Mouse (Mus musculus) right cerebral cortex, postnatal 4 days (tissue): ENCODE measurements around the gene Fbxo22.
A peak's percentile ranks its signal among the peaks of the same experiment; 100 is the strongest.
"Not testable (repeated sequence)": the region's sequence is repeated elsewhere in the genome, so short reads cannot be mapped to it uniquely, and the experiment has no call there.

Source experiments
- DNase-seq: peaks from one replicate; pipeline ENCODE4 v3.0.0-alpha.2; 2022

Fbxo22 gene

DNA sequence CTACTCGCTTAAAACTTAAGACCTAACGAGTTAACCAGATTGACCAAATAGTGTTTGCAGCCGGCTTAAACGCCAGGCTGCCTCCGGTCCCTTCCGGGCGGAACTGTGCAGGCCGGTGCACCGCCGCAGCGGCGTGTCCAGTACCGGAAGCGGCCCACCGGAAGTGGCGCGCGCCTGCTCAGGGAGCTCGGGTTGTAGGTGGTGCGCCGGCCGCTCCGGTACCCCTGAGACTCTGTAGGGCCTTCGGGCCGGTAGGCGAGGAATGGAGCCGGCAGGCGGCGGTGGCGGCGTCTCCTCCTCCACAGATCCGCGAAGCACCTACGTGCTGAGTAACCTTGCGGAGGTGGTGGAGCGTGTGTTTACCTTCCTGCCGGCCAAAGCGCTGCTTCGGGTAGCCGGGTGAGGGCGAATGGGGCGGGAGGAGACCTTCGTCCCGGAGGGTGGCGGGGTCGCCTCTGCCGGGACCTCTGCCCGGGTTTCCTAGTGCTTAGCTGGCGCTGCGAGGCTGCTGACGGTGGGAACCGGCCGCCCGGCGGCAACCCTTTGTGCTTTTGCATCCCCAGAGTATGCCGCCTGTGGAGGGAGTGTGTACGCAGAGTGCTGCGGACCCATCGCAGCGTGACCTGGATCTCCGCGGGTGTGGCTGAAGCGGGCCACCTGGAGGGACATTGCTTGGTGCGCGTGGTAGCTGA is at the start of gene Fbxo22:
Gene Fbxo22 (plus strand): TSS at position 136 of the 692 bp plus-strand sequence.
- DNase-seq: peak; percentile 86

DNA sequence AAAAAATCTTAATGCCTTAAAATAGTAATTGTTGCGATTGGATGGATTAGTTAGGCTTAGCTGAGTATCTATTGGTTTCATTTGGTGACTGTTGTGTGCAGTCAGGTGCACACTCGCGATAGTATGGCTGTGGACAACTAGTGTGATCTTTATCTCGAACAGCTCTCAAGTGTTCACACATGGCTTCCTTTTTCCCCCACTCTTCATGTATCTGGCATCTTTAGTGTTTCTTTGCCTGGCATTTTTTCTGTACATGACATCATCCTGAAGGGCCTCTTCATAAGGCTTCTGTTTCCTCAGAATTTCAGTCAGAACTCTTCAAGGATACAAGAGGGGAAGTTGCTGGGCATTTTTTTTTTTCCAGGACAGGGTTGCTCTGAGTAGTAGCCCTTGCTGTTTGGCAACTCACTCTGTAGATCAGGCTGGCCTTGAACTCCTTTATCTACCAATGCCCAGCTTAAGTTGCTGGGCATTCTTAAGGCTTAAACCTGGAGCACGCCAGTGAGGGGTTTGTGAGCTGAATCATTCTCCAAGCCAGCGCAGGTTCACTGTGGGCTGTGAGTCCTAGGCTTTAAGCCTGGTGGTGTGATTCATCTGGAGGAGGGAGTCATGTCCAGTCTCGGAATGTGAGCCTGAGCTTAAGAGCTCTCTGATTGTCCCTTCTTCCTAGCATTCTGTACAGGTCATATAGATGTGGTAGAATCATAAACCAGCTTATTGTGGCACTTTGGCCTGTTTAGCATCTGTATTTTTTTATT is 37.9 kb upstream of the Fbxo22 start:
- DNase-seq: no peak

DNA sequence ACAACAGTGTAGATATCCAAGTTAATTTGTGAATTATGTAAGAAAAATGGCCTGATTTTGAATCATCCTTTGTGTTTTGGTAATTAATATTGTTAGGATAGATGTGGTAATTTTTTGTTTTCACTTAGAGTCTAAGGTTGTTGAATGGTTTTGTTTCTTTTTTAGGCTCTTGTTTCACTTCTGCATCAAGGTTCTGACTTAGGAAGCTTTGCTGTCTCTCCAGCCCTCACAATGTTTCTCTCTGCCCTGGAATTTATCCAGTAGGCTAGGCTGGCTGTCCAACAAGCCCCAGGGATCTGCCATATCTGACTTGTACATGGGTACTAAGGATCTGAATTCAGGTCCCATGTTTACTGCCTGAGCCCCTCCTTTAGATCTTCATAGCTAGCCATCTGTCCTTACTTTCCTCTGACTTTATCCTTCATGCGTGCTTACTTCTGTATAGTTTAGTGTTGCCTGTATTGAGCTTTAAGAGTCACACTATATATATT is 36.5 kb upstream of the Fbxo22 start:
- DNase-seq: no peak

DNA sequence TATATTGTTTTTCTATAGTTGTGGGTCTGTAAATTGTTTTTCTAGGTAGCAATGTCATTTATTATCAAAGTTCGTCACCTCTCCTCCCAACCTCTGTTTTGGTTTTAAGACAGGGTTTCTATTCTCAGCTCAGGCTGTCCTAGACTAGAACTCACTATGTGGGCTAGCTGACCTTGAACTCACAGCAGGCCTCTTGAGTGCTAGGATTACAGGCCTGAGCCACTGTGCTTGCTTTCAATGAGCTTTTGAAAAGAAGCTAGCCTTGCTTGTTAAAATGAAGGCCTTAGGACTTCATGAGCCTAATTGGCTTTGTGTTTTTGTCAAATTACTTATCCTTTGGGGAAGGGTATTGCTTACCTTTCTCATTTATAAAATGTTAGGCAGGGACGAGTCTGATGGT is 34.5 kb upstream of the Fbxo22 start:
- DNase-seq: no peak

DNA sequence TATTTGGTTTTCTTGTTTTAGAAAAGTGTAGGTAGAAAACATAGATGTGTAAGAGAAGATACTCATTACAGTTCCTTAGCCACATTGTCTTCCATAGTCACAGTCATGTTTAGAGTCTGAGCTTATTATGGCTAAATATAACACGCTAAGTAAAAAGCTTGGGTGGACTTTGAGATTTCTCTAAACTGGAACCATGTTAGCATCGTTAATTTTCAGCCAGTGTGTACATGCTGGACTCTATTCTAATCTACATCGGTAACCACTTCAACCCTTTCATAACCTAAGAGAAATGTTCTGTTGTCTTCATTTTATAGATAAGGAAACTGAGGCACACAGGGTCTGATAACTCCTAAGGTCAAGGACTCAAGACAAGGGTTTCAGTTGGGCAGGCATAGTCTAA is 12.8 kb upstream of the Fbxo22 start:
- no peak for DNase-seq

DNA sequence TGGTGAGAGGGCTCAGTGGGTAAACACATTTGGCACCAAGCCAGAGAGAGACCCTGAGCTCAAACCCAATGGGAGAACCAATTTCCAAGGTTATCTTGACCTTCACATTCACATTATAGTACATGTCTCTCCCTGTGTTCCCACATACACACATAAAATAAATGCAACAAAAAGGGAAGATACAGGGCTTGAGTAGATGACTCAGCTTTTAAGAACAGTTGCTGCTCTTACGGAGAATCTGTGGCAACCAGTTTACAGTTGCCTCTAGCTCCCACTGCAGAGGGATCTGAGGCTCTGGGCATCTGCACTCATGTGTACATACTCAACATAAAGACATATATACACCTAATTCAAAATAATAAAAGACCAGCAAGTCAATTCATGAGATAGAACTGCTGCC is 10.5 kb upstream of the Fbxo22 start:
- DNase-seq: no peak

DNA sequence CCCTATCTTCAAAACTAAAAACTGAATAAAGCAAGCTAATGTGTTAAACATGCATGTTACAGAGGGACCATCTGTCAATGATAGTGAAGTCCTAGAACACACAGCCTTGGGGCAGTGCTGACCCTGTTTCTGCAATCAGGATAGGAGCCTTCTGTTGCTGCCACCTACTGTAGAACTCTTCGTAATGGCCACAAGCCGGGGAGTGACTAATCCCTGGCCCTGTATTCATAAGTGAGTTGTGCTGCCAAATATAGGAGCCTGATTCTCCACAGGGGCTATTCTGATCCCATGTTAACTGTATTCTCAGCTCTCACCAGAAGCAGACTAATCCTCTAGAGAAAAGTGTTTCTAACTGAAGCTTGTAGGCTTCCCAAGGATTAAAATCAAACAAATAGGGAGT is 9.4 kb upstream of the Fbxo22 start:
- DNase-seq: no peak

DNA sequence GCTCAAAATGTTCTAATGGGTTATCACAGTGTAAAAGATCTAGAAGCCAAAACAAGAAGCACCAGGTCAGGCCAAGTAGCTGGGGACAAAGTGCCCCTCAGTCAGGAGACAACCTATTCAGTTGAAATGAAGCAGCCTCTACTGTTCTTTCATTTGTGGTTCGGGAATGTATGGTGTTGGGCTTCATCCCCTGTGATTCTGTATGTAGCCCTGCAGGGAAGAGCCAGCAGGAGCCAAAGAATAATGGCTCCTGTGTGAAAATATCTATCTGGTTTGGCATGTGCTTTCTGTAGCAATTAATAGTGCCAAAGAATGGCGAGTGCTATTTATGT is 301 bp upstream of the Fbxo22 start:
- no peak for DNase-seq

DNA sequence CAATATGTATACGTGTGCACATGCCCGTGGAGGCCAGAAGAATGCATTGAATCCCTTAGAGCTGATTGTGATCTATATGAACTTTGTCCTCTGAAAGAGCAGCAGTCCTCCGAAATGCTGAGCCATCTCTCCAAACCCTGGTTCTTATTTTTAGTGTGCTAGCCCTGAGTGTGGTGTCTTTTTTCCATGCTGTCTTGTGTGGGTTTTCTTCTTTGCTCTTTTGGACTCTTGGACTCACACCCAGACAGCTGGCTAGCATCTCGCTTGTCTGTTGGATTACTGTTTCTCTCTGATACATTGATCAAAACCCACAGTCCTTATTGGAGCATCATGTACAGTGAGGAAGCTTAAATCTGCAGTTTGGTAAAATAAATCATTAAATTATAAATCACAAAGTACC is 2.9 kb downstream of the Fbxo22 start:
- DNase-seq: no peak

DNA sequence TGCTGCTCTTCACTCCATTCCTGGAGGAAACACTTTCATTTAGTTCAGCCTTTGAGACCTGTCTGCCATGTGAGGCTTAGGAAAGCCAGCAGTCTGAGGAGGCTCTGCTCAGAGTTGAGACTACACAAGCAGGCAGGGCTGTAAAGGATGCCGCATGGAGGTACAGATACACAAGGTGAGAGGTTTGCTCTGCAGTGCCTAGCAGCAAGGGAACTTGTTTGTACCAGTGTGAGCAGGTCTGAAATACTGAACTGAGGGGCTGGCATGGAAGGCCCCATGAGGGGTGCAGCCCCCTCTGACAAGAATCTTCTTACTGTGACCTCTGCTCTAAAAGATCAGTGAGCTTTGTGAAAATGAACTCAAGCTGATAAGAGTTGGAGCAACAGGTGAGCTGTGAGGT is 4.7 kb downstream of the Fbxo22 start:
- no peak for DNase-seq

DNA sequence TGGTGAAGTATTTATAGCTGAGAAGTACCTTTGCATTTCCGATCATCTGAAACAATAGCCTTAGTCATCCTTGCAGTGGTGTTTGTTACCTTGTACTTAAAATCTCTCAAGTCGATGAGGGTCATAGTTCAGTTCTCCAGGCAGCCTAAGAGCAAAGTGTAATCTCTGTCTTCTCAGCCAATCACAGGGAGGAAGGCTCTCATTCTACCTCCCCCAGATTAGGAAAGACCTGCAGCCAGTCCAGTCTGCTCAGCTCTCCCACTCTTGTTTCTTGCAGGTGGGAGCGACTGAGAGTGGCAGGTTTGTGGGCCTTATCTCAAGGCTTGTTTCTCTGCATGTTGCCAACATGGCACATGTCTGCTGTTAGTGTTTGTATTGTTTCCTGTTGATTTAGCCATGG is 6.3 kb downstream of the Fbxo22 start:
- DNase-seq: no peak

DNA sequence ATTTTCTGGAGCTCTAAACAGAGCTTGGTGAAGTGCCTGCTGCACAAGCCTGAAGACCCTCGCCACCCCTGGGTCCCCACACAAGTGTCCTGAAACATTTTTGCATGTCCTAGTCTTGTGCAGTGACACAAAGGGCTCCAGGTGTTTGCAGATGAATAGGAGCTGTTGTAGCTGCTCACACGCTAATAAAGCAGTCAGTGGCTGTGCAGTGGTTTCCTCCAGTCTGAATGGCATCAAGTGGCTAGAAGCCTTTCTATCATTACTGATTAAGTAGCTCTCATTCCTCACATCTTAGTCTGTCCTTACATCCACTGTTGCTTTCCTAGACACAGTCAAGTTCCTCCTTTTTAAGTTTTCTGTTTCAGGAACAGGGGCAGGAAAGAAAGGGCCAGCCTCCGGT is 6.9 kb downstream of the Fbxo22 start:
- no peak for DNase-seq

DNA sequence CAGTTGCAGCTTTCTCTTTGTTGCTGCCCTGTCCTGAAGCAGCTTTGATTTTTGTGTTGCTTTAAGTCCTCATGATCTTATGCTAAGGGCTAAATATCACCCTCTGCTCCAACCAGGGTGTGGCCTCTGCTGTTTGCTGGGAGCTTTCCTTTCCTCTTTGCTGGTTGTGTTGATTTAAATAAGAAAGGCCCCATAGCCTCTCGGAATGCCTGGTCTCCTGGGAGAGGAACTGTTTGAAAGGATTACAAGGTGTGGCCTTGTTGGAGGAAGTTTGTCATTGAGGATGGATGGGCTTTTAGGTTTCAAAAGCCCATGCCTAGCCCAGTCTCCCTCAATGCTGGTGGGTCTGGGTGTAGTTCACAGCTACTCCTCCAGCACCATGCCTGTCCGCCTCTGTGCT is 7.4 kb downstream of the Fbxo22 start:
- no peak for DNase-seq

DNA sequence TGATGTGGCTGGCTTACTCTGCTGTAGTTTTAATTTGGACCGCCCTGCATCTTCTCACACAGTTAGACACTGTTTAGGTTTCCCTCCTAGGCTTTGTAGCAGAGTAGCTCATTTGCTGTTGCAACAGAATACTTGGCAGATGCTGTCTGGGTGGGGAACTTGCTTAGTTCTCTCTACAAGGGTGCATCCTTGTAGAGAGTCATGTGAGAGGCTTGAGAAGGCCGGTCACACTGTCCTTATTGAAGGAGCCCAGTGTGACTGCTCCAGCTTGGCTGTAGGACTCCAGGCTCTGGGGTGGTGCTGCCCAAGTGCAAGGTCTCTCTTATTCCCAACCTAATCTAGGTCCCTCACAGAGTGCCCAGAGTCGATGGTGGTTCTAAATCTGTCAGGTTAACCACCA is 8.7 kb downstream of the Fbxo22 start:
- no peak for DNase-seq

DNA sequence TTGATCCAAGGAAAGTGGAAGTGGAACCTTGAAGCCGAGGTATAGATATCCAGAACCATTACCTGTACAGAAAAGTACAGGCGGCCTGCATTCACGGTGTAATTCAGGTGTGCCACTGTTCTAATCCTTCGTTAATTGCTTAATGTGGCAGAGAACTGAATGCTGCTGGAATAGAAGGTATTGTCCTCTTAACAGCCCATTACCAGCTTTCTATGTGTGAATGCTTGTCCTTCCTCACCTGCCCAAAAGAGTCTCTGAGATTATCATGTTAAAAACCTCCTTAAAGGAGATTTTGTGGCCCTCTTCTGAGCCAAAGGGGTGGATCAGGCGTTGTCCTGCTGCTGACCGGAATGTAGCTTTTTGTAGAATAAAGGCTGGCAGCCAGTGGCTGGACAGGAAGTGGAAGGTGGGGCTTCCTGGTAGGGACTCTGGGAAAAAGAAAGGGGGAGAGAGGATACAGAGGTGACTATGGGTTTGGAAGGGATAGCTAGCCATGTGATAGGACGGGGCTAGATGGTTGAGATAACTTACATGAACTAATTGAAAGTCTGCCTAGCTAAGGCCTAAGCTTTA is 16.5 kb downstream of the Fbxo22 start:
- DNase-seq: no peak

DNA sequence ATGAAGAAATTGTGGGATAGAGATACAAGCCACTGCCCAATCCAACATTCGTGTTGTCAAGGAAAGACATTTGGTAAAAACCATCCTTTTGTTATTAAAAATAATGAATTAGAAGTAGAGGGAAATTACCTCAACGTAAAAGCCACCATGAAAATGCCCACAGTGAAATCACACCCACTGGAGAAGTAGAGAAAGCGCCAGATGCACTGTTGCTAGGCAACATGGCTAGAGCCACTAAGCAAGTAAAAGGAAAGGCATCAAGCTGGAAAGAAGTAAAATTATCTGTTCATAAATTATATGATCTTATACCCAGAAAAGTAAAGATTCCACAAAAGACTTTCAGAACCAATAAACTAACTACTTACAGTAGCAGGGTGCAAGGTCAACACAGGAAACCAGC is 17.5 kb downstream of the Fbxo22 start:
- no peak for DNase-seq

DNA sequence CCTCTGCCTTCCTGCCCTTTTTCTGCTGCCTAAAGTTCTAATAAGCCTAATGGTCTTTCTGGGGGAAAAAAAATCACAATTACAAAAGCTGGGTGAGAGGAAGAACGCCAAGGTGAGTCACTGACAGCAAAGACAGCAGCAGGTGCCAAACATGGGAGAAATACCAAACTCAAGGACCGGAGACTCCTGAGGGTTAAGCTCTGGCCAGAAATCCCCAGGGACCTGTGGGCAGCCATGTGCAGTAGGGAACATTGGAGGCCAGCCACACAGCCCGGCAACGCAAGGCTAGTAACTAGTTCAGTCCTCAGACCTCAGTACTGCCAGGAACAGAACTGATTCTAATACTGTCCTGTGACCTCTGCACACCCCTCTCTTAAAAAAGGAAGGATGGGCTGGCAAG is 19.4 kb downstream of the Fbxo22 start:
- no peak for DNase-seq

DNA sequence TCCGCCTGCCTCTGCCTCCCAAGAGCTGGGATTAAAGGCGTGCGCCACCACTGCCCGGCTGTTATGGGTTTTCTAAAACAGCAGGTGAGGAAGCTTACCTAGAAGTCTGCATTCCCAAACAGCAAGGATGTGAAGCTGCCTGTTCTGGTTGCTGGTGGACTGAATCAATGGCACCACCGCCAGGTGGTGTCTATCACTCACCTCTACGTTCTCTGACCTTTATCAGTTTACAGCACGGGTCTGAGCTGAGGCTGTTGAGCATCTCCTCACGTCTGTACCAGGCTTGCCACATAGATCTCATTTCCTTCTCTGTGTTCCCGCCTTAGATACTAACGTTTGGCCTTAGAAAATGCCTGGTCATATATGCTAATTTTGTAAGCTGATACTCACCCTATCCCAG is 20.3 kb downstream of the Fbxo22 start:
- DNase-seq: no peak

DNA sequence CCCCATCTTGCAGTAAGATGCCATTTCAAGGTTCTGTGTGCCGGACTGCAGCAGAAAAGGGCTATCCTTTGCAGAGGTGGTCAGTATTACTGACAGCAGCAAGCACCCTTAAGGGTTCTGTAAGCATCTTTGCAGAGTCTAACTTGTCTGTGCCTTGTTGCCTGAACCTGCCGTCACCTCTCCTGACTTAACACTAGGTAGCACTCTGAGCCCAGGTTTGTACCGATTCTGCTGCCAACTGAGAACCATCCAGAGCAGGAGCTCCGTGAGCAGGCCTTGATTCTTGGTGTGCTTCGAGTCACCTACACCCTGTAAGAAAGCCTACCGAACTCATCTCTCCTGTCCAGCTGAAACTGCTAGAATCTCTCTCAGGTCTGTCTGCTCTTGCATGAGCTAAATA is 22.8 kb downstream of the Fbxo22 start:
- no peak for DNase-seq

DNA sequence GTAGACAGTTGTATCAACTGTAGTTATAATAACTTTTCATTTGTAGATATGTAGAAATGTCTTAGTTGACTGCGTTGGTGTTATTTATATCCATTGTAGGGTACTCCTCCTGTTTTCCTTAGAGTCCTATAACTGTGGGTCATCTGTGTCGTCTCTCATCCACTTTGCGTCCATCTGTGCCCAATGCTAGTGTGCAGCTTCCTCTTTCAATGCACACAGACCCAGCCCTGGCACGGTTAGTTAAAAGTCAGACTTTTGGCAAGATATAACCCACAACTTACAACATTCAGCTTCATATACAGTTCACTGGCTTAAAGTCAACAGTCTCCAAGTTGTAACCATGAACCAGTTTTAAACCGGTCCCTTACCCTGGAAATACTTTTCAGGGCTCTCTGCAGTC is 23.4 kb downstream of the Fbxo22 start:
- DNase-seq: no peak

DNA sequence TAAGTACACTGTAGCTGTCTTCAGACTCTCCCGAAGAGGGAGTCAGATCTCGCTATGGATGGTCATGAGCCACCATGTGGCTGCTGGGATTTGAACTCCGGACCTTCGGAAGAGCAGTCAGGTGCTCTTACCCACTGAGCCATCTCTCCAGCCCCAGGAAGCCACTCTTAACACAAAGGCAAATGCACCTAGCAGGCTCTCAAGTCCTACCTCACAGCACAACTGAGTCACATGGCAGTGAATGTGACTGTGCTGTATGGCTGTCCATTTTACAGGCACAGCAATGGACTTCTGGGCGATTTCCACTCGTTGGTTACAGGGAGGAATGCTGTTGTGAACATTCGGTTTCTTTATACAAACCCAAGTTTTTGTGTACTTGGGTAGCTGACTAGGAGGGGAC is 23.9 kb downstream of the Fbxo22 start:
- DNase-seq: no peak

DNA sequence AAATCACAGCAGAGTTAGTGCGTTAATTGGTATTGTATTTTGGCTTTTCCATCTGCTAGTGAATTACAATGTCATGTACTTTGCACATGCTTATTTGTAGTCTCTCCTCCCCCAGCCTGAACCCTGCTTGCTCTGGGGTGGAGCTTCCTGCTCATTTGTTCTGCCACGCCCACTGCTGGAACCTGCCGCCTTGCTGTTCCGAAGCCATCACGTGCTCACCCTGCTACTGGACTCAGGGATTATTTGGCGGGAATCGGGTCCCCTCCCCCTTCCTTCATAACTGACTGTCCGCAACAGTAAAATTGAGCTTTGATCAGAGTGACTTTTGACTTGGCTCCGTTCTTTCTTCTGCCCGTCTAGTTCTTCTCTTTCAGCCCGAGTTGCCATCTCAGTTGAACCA is 24.4 kb downstream of the Fbxo22 start:
- not testable (repeated sequence) for DNase-seq

DNA sequence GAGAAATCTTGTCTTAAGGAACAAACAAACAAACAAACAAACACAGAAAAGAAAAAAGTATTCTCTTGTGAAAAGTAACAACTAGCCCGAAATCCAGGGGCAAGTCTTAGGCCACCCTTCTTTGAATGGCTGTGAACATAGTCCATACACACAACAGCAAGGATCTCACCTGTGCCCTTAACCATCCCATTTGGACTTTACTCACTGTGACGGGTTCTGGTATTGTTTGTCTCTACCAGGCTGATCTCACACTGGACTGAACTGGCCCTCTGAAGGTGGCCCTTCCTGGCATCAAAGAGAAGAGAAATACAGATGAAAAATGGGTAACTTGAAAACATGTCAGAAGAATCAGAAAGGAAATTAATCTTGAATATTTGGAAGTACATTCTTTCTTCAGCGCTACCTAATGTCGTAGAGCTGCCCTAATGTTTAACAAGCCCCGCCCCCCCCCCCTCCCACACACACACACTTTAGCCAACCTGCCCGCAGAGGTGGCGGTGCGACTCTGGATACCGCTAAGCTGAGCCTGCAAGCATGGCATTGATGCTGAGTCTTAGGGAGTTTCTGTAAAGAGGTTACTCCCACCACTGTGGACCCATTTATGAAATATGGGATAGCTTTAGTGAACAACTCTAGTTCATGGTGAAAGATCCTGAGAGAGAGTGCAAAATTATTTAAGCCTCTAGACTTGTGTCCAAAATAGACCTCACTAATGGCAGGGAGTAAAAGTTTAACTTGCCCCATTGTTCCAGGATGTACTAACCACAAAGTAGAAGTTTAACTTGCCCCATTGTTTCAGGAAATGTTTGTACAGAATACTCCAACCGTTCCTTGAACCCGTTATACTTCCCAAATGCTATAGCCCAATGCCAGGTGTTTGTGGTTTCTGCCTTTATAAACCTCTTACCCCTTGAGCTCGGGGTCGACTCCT is 27.8 kb downstream of the Fbxo22 start:
- DNase-seq: no peak
